Mouse (Mus musculus): ENCODE data around the gene Ctsz. TPM values are rescaled to one million over a fixed set of nuclear protein-coding genes. Genes with fewer than 3 reads are reported as not detected.

The Ctsz gene
- total and polyA plus RNA-seq, 3 experiments: 93.7 to 118 TPM; not detected in 1

- H3K4me3 ChIP-seq (ENCODE audit: control insufficient read depth in 1 of 2, insufficient read depth in 1 of 2, low read depth in 2 of 2, low read length in 2 of 2): peak overlapping the region; percentile 34 to 54
- peak overlapping the region; percentile 53 for H3K9ac ChIP-seq (ENCODE audit: control insufficient read depth, low read depth, low read length, poor library complexity, severe bottlenecking)
- no peaks in the 10 kb centered on the region for H3K27me3 ChIP-seq (ENCODE audit: control insufficient read depth in 1 of 2, insufficient read depth in 2 of 2, low read length in 2 of 2)
- peak; percentile 94 for DNase-seq (ENCODE audit: low read depth, low spot score)
- H3K4me1 ChIP-seq (ENCODE audit: control insufficient read depth in 1 of 2, insufficient read depth in 2 of 2, low read length in 2 of 2): peaks cover 11 to 33% of the 10 kb centered on the region in 2 experiments
- peak overlapping the region; percentile 82 for H3K27ac ChIP-seq (ENCODE audit: control insufficient read depth, low read depth, low read length)
- no peaks in the 10 kb centered on the region for H3K9me3 ChIP-seq (replicated peaks; ENCODE audit: insufficient read depth, low read length)
- H3K36me3 ChIP-seq (ENCODE audit: control insufficient read depth in 1 of 2, insufficient read depth in 2 of 2, low read length in 2 of 2): peaks cover 0 to 18% of the 10 kb centered on the region in 2 experiments; a peak in 2 of 4 replicates
- H3K79me2 ChIP-seq (ENCODE audit: control insufficient read depth, insufficient read depth, low read length, poor library complexity): no peaks in the 10 kb centered on the region
- TF ChIP-seq MAX (IDR thresholded peaks at IDR 0.05; ENCODE audit: low read length) (no peak), ELF1 (IDR thresholded peaks at IDR 0.05; ENCODE audit: low read depth, low read length) (peak; percentile 73), GATA1 (IDR thresholded peaks at IDR 0.05; ENCODE audit: low read depth, low read length) (peak; percentile 96), TCF12 (IDR thresholded peaks at IDR 0.05; ENCODE audit: low read depth, low read length) (peak; percentile 96), BHLHE40 (IDR thresholded peaks at IDR 0.05; ENCODE audit: borderline replicate concordance, low read depth, low read length) (0 out of 2 replicates have a peak, but pooled peaks have one; percentile 65), TBP (IDR thresholded peaks at IDR 0.05; ENCODE audit: low read depth, low read length) (peak; percentile 78), ZC3H11A (IDR thresholded peaks at IDR 0.05; ENCODE audit: low read depth, low read length) (peak; percentile 57), EP300 (IDR thresholded peaks at IDR 0.05; ENCODE audit: low read depth in 1 of 2, low read length in 2 of 2) (peak; percentile 90 to 95), POLR2AphosphoS2 (IDR thresholded peaks at IDR 0.05; ENCODE audit: low read length) (0 out of 2 replicates have a peak, but pooled peaks have one; percentile 44), MAFK (IDR thresholded peaks at IDR 0.05; ENCODE audit: borderline replicate concordance, low read depth, low read length) (no peak), GABPA (IDR thresholded peaks at IDR 0.05; ENCODE audit: low read depth, low read length) (no peak), NELFE (IDR thresholded peaks at IDR 0.05; ENCODE audit: low read depth, low read length) (peak; percentile 39), SIN3A (IDR thresholded peaks at IDR 0.05; ENCODE audit: low read length) (peak; percentile 84), RAD21 (IDR thresholded peaks at IDR 0.05; ENCODE audit: low read depth, low read length) (peak; percentile 62), MYC (IDR thresholded peaks at IDR 0.05; ENCODE audit: low read depth, low read length) (0 out of 2 replicates have a peak, but pooled peaks have one; percentile 35), POLR2AphosphoS5 (IDR thresholded peaks at IDR 0.05; ENCODE audit: borderline replicate concordance, low read depth, low read length) (no peak), USF1 (IDR thresholded peaks at IDR 0.05; ENCODE audit: low read depth, low read length) (no peak), NRF1 (IDR thresholded peaks at IDR 0.05; ENCODE audit: insufficient read depth, low read depth, low read length, poor library complexity, severe bottlenecking) (no peak), JUND (IDR thresholded peaks at IDR 0.05; ENCODE audit: low read depth, low read length) (no peak), ZMIZ1 (IDR thresholded peaks at IDR 0.05; ENCODE audit: low read depth, low read length) (no peak), MAZ (IDR thresholded peaks at IDR 0.05; ENCODE audit: low read depth, low read length) (peak; percentile 63; the same call in 1 of the 2 replicates), CTCF (IDR thresholded peaks at IDR 0.05 in 2 of 3, conservative IDR thresholded peaks at IDR 0.05 in 1 of 3; ENCODE audit: control insufficient read depth in 1 of 3, insufficient read depth in 1 of 3, low read depth in 2 of 3, low read length in 3 of 3, poor library complexity in 1 of 3, severe bottlenecking in 1 of 3) (peak; percentile 41 to 82 (median 78)), USF2 (IDR thresholded peaks at IDR 0.05; ENCODE audit: borderline replicate concordance in 1 of 2, insufficient read depth in 1 of 2, low read depth in 1 of 2, low read length in 2 of 2) (no peak), CHD1 (IDR thresholded peaks at IDR 0.05; ENCODE audit: low read depth, low read length) (no peak), ZNF384 (IDR thresholded peaks at IDR 0.05; ENCODE audit: low read depth, low read length) (no peak), UBTF (IDR thresholded peaks at IDR 0.05; ENCODE audit: borderline replicate concordance, insufficient read depth, low read depth, low read length) (no peak), MYB (IDR thresholded peaks at IDR 0.05; ENCODE audit: low read depth, low read length) (no peak; the same call in 1 of the 2 replicates), TAL1 (IDR thresholded peaks at IDR 0.05; ENCODE audit: low read length) (peak; percentile 92), MXI1 (IDR thresholded peaks at IDR 0.05; ENCODE audit: low read depth, low read length) (no peak), ETS1 (IDR thresholded peaks at IDR 0.05; ENCODE audit: low read depth, low read length) (peak; percentile 81), E2F4 (IDR thresholded peaks at IDR 0.05; ENCODE audit: borderline replicate concordance, low read depth, low read length) (no peak), KAT2A (conservative IDR thresholded peaks at IDR 0.05; ENCODE audit: low read depth, low read length) (no peak; the same call in 1 of the 2 replicates), ZKSCAN1 (IDR thresholded peaks at IDR 0.05; ENCODE audit: low read depth, low read length) (no peak), SMC3 (IDR thresholded peaks at IDR 0.05; ENCODE audit: low read depth, low read length) (peak; percentile 84), RCOR1 (IDR thresholded peaks at IDR 0.05; ENCODE audit: low read depth, low read length) (peak; percentile 82), HCFC1 (IDR thresholded peaks at IDR 0.05; ENCODE audit: low read depth, low read length) (peak; percentile 77), MEF2A (IDR thresholded peaks at IDR 0.05; ENCODE audit: extremely low read depth, insufficient replicate concordance, low read depth, low read length, poor library complexity, severe bottlenecking) (no peak)
Measured at GRCm38 (mm10) chr2:174453681-174454080, 14.8 kb upstream of the Ctsz start.

All from MEL (cell line).